Mouse (Mus musculus): Measurements from ENCODE around the gene S1pr2. TPM values are rescaled to one million over a fixed set of nuclear protein-coding genes. Genes with fewer than 3 reads are reported as not detected.

Gene S1pr2
- polyA plus RNA-seq, 2 experiments = 1.3 to 2.3 TPM

- Histone ChIP-seq H3K4me3 (ENCODE audit: insufficient read depth in 1 of 2, low read depth in 2 of 2, low read length in 2 of 2) (peak overlapping the region; percentile 73 to 77), H3K27me3 (ENCODE audit: control insufficient read depth, insufficient read depth, low read length) (no peaks in the 10 kb centered on the region), H3K9ac (replicated peaks) (peak overlapping the region; percentile 63; the same call in 1 of the 2 replicates), H3K4me2 (ENCODE audit: low read depth) (peak overlapping the region; percentile 90), H3K27ac (no peak overlapping the region), H3K4me1 (replicated peaks; ENCODE audit: control insufficient read depth in 2 of 2, insufficient read depth in 2 of 2, low read length in 1 of 2) (peaks cover 3 to 28% of the 10 kb centered on the region in 2 experiments), H3K36me3 (replicated peaks; ENCODE audit: control insufficient read depth, insufficient read depth, low read depth) (no peaks in the 10 kb centered on the region), H3K9me3 (ENCODE audit: control insufficient read depth, low read length) (no peaks in the 10 kb centered on the region)
- 2% methylated on average over 4 of the region's 4 CpGs for WGBS (ENCODE audit: insufficient replicate concordance)
- DNase-seq (ENCODE audit: low read depth in 3 of 3, low spot score in 3 of 3) (no peak), ATAC-seq (ENCODE audit: insufficient read depth) (no peak)
- TF ChIP-seq EP300 (IDR thresholded peaks at IDR 0.05; ENCODE audit: low read depth) = no peak
- 0 out of 2 replicates have a peak, but pooled peaks have one; percentile 14 for TF ChIP-seq CTCF (IDR thresholded peaks at IDR 0.05; ENCODE audit: low read depth)
These were observed 544 bp upstream of the S1pr2 start for GRCm38 (mm10) chr9:20976961-20977689.

- Histone ChIP-seq H3K4me2 (ENCODE audit: low read depth) (peak overlapping the region; percentile 90), H3K36me3 (replicated peaks; ENCODE audit: control insufficient read depth, insufficient read depth, low read depth) (no peaks in the 10 kb centered on the region), H3K27me3 (ENCODE audit: control insufficient read depth, insufficient read depth, low read length) (no peaks in the 10 kb centered on the region), H3K9ac (replicated peaks) (peak overlapping the region; percentile 63), H3K4me1 (replicated peaks; ENCODE audit: control insufficient read depth in 2 of 2, insufficient read depth in 2 of 2, low read length in 1 of 2) (peaks cover 3 to 28% of the 10 kb centered on the region in 2 experiments), H3K9me3 (ENCODE audit: control insufficient read depth, low read length) (no peaks in the 10 kb centered on the region), H3K4me3 (ENCODE audit: insufficient read depth in 1 of 2, low read depth in 2 of 2, low read length in 2 of 2) (peak overlapping the region; percentile 73 to 77), H3K27ac (no peak overlapping the region)
- TF ChIP-seq EP300 (IDR thresholded peaks at IDR 0.05; ENCODE audit: low read depth) (no peak), CTCF (IDR thresholded peaks at IDR 0.05; ENCODE audit: low read depth) (no peak)
- WGBS (ENCODE audit: insufficient replicate concordance) = 1% methylated on average over 45 of the region's 45 CpGs
- peak; percentile 30; the same call in 1 of the 2 replicates for ATAC-seq (ENCODE audit: insufficient read depth)
- DNase-seq (ENCODE audit: low read depth in 3 of 3, low spot score in 3 of 3) = no peak
These were observed 958 bp downstream of the S1pr2 start for GRCm38 (mm10) chr9:20975431-20976215.

- no peaks in the 10 kb centered on the region for H3K9me3 ChIP-seq (ENCODE audit: control insufficient read depth, low read length)
- H3K36me3 ChIP-seq (replicated peaks; ENCODE audit: control insufficient read depth, insufficient read depth, low read depth) = no peaks in the 10 kb centered on the region
- H3K27ac ChIP-seq = no peak overlapping the region
- WGBS (ENCODE audit: insufficient replicate concordance) = 31% methylated on average over 6 of the region's 6 CpGs
- H3K4me3 ChIP-seq (ENCODE audit: insufficient read depth in 1 of 2, low read depth in 2 of 2, low read length in 2 of 2) = no peak overlapping the region
- no peaks in the 10 kb centered on the region for H3K27me3 ChIP-seq (ENCODE audit: control insufficient read depth, insufficient read depth, low read length)
- H3K4me1 ChIP-seq (replicated peaks; ENCODE audit: control insufficient read depth in 2 of 2, insufficient read depth in 2 of 2, low read length in 1 of 2) = peaks cover 3 to 21% of the 10 kb centered on the region in 2 experiments
- ATAC-seq (ENCODE audit: insufficient read depth) = no peak
- H3K9ac ChIP-seq (replicated peaks) = no peak overlapping the region
- no peak for TF ChIP-seq EP300 (IDR thresholded peaks at IDR 0.05; ENCODE audit: low read depth)
- TF ChIP-seq CTCF (IDR thresholded peaks at IDR 0.05; ENCODE audit: low read depth) = no peak
- H3K4me2 ChIP-seq (ENCODE audit: low read depth) = peak overlapping the region; percentile 6; the same call in 1 of the 2 replicates
- DNase-seq (ENCODE audit: low read depth in 3 of 3, low spot score in 3 of 3) = no peak
These were observed 2.9 kb downstream of the S1pr2 start for GRCm38 (mm10) chr9:20973682-20974075.

- Histone ChIP-seq H3K9me3 (ENCODE audit: control insufficient read depth, low read length) (no peaks in the 10 kb centered on the region), H3K9ac (replicated peaks) (no peak overlapping the region), H3K27ac (no peak overlapping the region), H3K4me2 (ENCODE audit: low read depth) (peak overlapping the region; percentile 6; the same call in 1 of the 2 replicates), H3K27me3 (ENCODE audit: control insufficient read depth, insufficient read depth, low read length) (no peaks in the 10 kb centered on the region), H3K4me1 (replicated peaks; ENCODE audit: control insufficient read depth in 2 of 2, insufficient read depth in 2 of 2, low read length in 1 of 2) (peaks cover 3 to 20% of the 10 kb centered on the region in 2 experiments), H3K36me3 (replicated peaks; ENCODE audit: control insufficient read depth, insufficient read depth, low read depth) (no peaks in the 10 kb centered on the region), H3K4me3 (ENCODE audit: insufficient read depth in 1 of 2, low read depth in 2 of 2, low read length in 2 of 2) (no peak overlapping the region)
- ATAC-seq (ENCODE audit: insufficient read depth) (no peak), DNase-seq (ENCODE audit: low read depth in 3 of 3, low spot score in 3 of 3) (no peak)
- 69% methylated on average over 4 of the region's 4 CpGs for WGBS (ENCODE audit: insufficient replicate concordance)
- TF ChIP-seq CTCF (IDR thresholded peaks at IDR 0.05; ENCODE audit: low read depth) (no peak), EP300 (IDR thresholded peaks at IDR 0.05; ENCODE audit: low read depth) (no peak)
These were observed 3.4 kb downstream of the S1pr2 start for GRCm38 (mm10) chr9:20973001-20973681.

Data from liver, embryonic 14.5 days (tissue).